Mouse (Mus musculus) T-helper 17 cell (primary cell): ENCODE measurements around the gene Tbc1d1.

Experiments
- in situ Hi-C, 2 experiments: fragments of 300-600 bp; cut with MboI, MseI; formaldehyde crosslinking; loops; 1 replicate in 1 of 2; 2 replicates in 1 of 2; pipeline ENCODE4 v1.15.1; 2025; ENCODE audit warnings: high pct_unique_total_duplicates in 2 of 2

Gene Tbc1d1

GRCm38 (mm10) chr5:64160705-64161391, 4.7 kb downstream of the Tbc1d1 start:
- in situ Hi-C loops = loop anchor here in 1 of 2 experiments (5.0 kb wide), 1 partner anchor 76 kb away; no protein-coding TSS in a partner anchor

- in situ Hi-C loops = loop anchor here in 1 of 2 experiments (5.0 kb wide), 1 partner anchor 75 kb away; no protein-coding TSS in a partner anchor
Observed at GRCm38 (mm10) chr5:64161917-64162316, 5.8 kb downstream of the Tbc1d1 start.

- in situ Hi-C loops = loop anchor here in 1 of 2 experiments (5.0 kb wide), 1 partner anchor 75 kb away; no protein-coding TSS in a partner anchor
Observed at GRCm38 (mm10) chr5:64162582-64162981, 6.5 kb downstream of the Tbc1d1 start.

GRCm38 (mm10) chr5:64164414-64164813, 8.3 kb downstream of the Tbc1d1 start:
- in situ Hi-C loops = loop anchor here in 1 of 2 experiments (5.0 kb wide), 1 partner anchor 73 kb away; no protein-coding TSS in a partner anchor

- in situ Hi-C loops = no loop called here
Observed at GRCm38 (mm10) chr5:64165826-64166225, 9.7 kb downstream of the Tbc1d1 start.

- in situ Hi-C loops = no loop called here
Observed at GRCm38 (mm10) chr5:64168990-64169540, 13.0 kb downstream of the Tbc1d1 start.

- in situ Hi-C loops = no loop called here
Observed at GRCm38 (mm10) chr5:64172884-64173283, 16.8 kb downstream of the Tbc1d1 start.

GRCm38 (mm10) chr5:64173302-64173701, 17.2 kb downstream of the Tbc1d1 start:
- in situ Hi-C loops = no loop called here

GRCm38 (mm10) chr5:64174429-64174935, 18.4 kb downstream of the Tbc1d1 start:
- in situ Hi-C loops = no loop called here

- in situ Hi-C loops = loop anchor here in 1 of 2 experiments (10.0 kb wide), 1 partner anchor 1814 kb away; no protein-coding TSS in a partner anchor
Observed at GRCm38 (mm10) chr5:64180548-64180947, 24.4 kb downstream of the Tbc1d1 start.

- in situ Hi-C loops = loop anchor here in 1 of 2 experiments (10.0 kb wide), 1 partner anchor 1811 kb away; no protein-coding TSS in a partner anchor
Observed at GRCm38 (mm10) chr5:64183712-64184111, 27.6 kb downstream of the Tbc1d1 start.

- in situ Hi-C loops = loop anchor here in 1 of 2 experiments (10.0 kb wide), 1 partner anchor 1810 kb away; no protein-coding TSS in a partner anchor
Observed at GRCm38 (mm10) chr5:64185257-64185656, 29.2 kb downstream of the Tbc1d1 start.

GRCm38 (mm10) chr5:64186566-64186965, 30.5 kb downstream of the Tbc1d1 start:
- in situ Hi-C loops = loop anchor here in 1 of 2 experiments (10.0 kb wide), 1 partner anchor 1808 kb away; no protein-coding TSS in a partner anchor

GRCm38 (mm10) chr5:64188083-64188648, 32.1 kb downstream of the Tbc1d1 start:
- in situ Hi-C loops = loop anchor here in 1 of 2 experiments (10.0 kb wide), 1 partner anchor 1807 kb away; no protein-coding TSS in a partner anchor

- in situ Hi-C loops = no loop called here
Observed at GRCm38 (mm10) chr5:64190892-64191291, 34.8 kb downstream of the Tbc1d1 start.

- in situ Hi-C loops = no loop called here
Observed at GRCm38 (mm10) chr5:64193353-64193752, 37.2 kb downstream of the Tbc1d1 start.

GRCm38 (mm10) chr5:64196250-64196865, 40.3 kb downstream of the Tbc1d1 start:
- in situ Hi-C loops = no loop called here

- in situ Hi-C loops = no loop called here
Observed at GRCm38 (mm10) chr5:64196866-64197321, 40.8 kb downstream of the Tbc1d1 start.

- in situ Hi-C loops = no loop called here
Observed at GRCm38 (mm10) chr5:64198624-64199023, 42.5 kb downstream of the Tbc1d1 start.

- in situ Hi-C loops = no loop called here
Observed at GRCm38 (mm10) chr5:64201071-64201470, 45.0 kb downstream of the Tbc1d1 start.

GRCm38 (mm10) chr5:64202306-64202705, 46.2 kb downstream of the Tbc1d1 start:
- in situ Hi-C loops = no loop called here
